Mouse (Mus musculus) T-helper 1 cell (primary cell): ENCODE results near the gene 5730596B20Rik.

Experiments
- in situ Hi-C: fragments of 300-600 bp; cut with MboI, MseI; formaldehyde crosslinking; loops from one replicate; pipeline ENCODE4 v1.15.1; 2025; ENCODE audit warnings: high pct_unique_total_duplicates

The 5730596B20Rik gene

GRCm38 (mm10) chr6:52162611-52163365 lies 14.5 kb upstream of the 5730596B20Rik start:
- in situ Hi-C loops, result no loop called here

GRCm38 (mm10) chr6:52163366-52164031 lies 13.8 kb upstream of the 5730596B20Rik start:
- in situ Hi-C loops, result no loop called here

GRCm38 (mm10) chr6:52164051-52164625 lies 13.2 kb upstream of the 5730596B20Rik start:
- in situ Hi-C loops, result no loop called here

- in situ Hi-C loops, result no loop called here
Observed at GRCm38 (mm10) chr6:52164626-52165440, 12.5 kb upstream of the 5730596B20Rik start, which contains the start of gene Hoxa2. Hoxa2 (minus strand) TSS chr6:52164831.

GRCm38 (mm10) chr6:52165441-52166370 lies 11.6 kb upstream of the 5730596B20Rik start:
- in situ Hi-C loops, result no loop called here

- in situ Hi-C loops, result no loop called here
Observed at GRCm38 (mm10) chr6:52166431-52167077, 10.7 kb upstream of the 5730596B20Rik start.

GRCm38 (mm10) chr6:52167176-52167575 lies 10.1 kb upstream of the 5730596B20Rik start:
- in situ Hi-C loops, result no loop called here

GRCm38 (mm10) chr6:52167736-52168161 lies 9.5 kb upstream of the 5730596B20Rik start:
- in situ Hi-C loops, result no loop called here

- in situ Hi-C loops, result no loop called here
Observed at GRCm38 (mm10) chr6:52168191-52169055, 8.9 kb upstream of the 5730596B20Rik start.

- in situ Hi-C loops, result no loop called here
Observed at GRCm38 (mm10) chr6:52169499-52170165, 7.7 kb upstream of the 5730596B20Rik start.

- in situ Hi-C loops, result no loop called here
Observed at GRCm38 (mm10) chr6:52170166-52170897, 7.0 kb upstream of the 5730596B20Rik start.

GRCm38 (mm10) chr6:52170898-52171223 lies 6.4 kb upstream of the 5730596B20Rik start:
- in situ Hi-C loops, result no loop called here

- in situ Hi-C loops, result no loop called here
Observed at GRCm38 (mm10) chr6:52171331-52171730, 6.0 kb upstream of the 5730596B20Rik start.

GRCm38 (mm10) chr6:52171938-52172337 lies 5.4 kb upstream of the 5730596B20Rik start:
- in situ Hi-C loops, result no loop called here

GRCm38 (mm10) chr6:52172501-52172900 lies 4.8 kb upstream of the 5730596B20Rik start:
- in situ Hi-C loops, result no loop called here

GRCm38 (mm10) chr6:52173648-52174047 lies 3.6 kb upstream of the 5730596B20Rik start:
- in situ Hi-C loops, result no loop called here

GRCm38 (mm10) chr6:52174968-52175751 lies 2.1 kb upstream of the 5730596B20Rik start:
- in situ Hi-C loops, result no loop called here
